Mouse (Mus musculus) midbrain, embryonic 12.5 days (tissue): ENCODE results near the gene Gm20547. TPM values are rescaled to one million over a fixed set of nuclear protein-coding genes. Genes with fewer than 3 reads are reported as not detected.
"Not testable (repeated sequence)": the region's sequence is repeated elsewhere in the genome, so short reads cannot be mapped to it uniquely, and the experiment has no call there.

ENCODE experiments used
- ATAC-seq: fragments of 200-750 bp; cut with Nextera tagmentation; 2 replicates; pipeline ENCODE4 v1.8.0; 2017; ENCODE audit warnings: low read depth, moderate TSS enrichment, moderate library complexity; ENCODE audit not compliant: low FRiP score
- H3K27ac ChIP-seq: fragments of 300-500 bp; sonication (generic); replicated peaks from 2 replicates; pipeline ENCODE4 v1.5.1; 2016; ENCODE audit warnings: mild to moderate bottlenecking
- H3K27me3 ChIP-seq: fragments of 300-500 bp; sonication (generic); 2 replicates; pipeline ENCODE4 v1.6.1; 2016; ENCODE audit warnings: mild to moderate bottlenecking
- H3K36me3 ChIP-seq: fragments of 300-500 bp; sonication (generic); 2 replicates; pipeline ENCODE4 v1.6.1; 2016
- H3K4me1 ChIP-seq: fragments of 300-500 bp; sonication (generic); 2 replicates; pipeline ENCODE4 v1.6.1; 2016
- H3K4me2 ChIP-seq: fragments of 300-500 bp; sonication (generic); replicated peaks from 2 replicates; pipeline ENCODE4 v1.6.1; 2016; ENCODE audit warnings: mild to moderate bottlenecking, moderate library complexity
- H3K4me3 ChIP-seq: fragments of 300-500 bp; sonication (generic); 2 replicates; pipeline ENCODE4 v1.5.1; 2016; ENCODE audit warnings: mild to moderate bottlenecking
- H3K9ac ChIP-seq: fragments of 300-500 bp; sonication (generic); replicated peaks from 2 replicates; pipeline ENCODE4 v1.6.1; 2016; ENCODE audit warnings: mild to moderate bottlenecking, moderate library complexity
- H3K9me3 ChIP-seq: fragments of 300-500 bp; sonication (generic); 2 replicates; pipeline ENCODE4 v1.6.1; 2016; ENCODE audit warnings: mild to moderate bottlenecking
- WGBS: fragments of 180-500 bp; shearing (Covaris S2); methylation state at CpG from one replicate; pipeline ENCODE4 v1.1.7; 2016; 5-methylcytosine and 5-hydroxymethylcytosine counted together
- polyA plus RNA-seq: library from polyadenylated mRNA; unstranded; fragments of >200 nt; fragmentation: Nextera tagmentation; extraction: Ambion mirVana; gene quantifications from 2 replicates; pipeline ENCODE4 v1.2.1, GENCODE M21; 2016

Gene Gm20547
- polyA plus RNA-seq, 1 experiment from 2014 or later = not detected

DNA sequence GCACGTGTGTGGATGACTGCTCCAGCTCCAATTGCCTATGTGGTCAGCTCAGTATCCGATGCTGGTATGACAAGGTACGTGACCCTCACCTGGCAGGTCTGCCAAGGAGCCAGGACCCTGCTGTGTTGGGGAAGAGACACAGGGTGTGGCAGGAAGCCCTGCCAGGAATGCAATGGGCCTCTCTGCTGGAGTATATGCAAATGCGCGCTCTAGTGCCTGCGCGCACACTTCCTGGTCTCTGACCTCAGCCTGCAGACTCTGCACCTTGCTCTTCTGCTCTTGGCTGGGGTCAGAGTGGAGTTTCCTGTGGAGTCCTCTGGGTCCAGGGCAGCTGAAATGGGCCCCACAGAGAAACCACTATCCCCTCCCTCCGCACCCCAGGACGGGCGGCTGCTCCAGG lies 29.1 kb upstream of the Gm20547 start:
- Histone ChIP-seq H3K4me1 (no peaks in the 10 kb centered on the region; the same call in 1 of the 2 replicates), H3K27ac (no peak overlapping the region), H3K4me2 (no peak overlapping the region), H3K27me3 (no peaks in the 10 kb centered on the region), H3K9ac (no peak overlapping the region), H3K9me3 (no peaks in the 10 kb centered on the region), H3K36me3 (peaks cover 82% of the 10 kb centered on the region), H3K4me3 (no peak overlapping the region)
- no peak for ATAC-seq
- 92% methylated on average over 10 of the region's 10 CpGs for WGBS

DNA sequence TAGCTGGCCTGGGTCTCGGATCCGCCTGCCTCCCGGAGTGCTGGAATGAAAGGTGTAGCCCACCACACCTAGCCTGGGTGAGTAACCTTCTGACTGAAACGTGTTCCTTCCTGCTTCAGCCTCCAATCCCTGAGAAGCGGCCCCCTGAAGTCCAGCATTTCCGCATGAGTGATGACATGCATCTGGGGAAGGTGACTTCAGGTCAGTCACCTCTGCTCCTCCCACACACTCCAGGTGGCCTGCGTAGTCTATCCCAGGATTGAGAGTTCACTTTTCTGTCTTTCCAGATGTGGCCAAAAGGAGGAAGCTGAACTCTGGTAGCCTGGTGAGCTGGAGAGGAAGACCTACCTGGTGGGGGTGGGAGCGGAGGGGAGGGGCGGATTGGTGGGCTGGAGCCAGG lies 21.1 kb upstream of the Gm20547 start:
- H3K27me3 ChIP-seq = no peaks in the 10 kb centered on the region
- H3K4me1 ChIP-seq = peaks cover 15% of the 10 kb centered on the region
- no peak for ATAC-seq
- H3K4me3 ChIP-seq = no peak overlapping the region
- peaks cover 64% of the 10 kb centered on the region for H3K36me3 ChIP-seq
- no peaks in the 10 kb centered on the region for H3K9me3 ChIP-seq
- no peak overlapping the region for H3K9ac ChIP-seq
- no peak overlapping the region for H3K4me2 ChIP-seq
- H3K27ac ChIP-seq = no peak overlapping the region
- WGBS = 94% methylated on average over 9 of the region's 9 CpGs

- H3K36me3 ChIP-seq = peaks cover 54% of the 10 kb centered on the region
- H3K4me2 ChIP-seq, H3K27me3 ChIP-seq, H3K9me3 ChIP-seq, ATAC-seq, H3K9ac ChIP-seq, H3K4me3 ChIP-seq, H3K27ac ChIP-seq: not testable (repeated sequence)
- H3K4me1 ChIP-seq = peaks cover 25% of the 10 kb centered on the region
- 96% methylated on average over 9 of the region's 10 CpGs for WGBS
Measured at GRCm38 (mm10) chr17:34901948-34902347, 20.1 kb upstream of the Gm20547 start.

GRCm38 (mm10) chr17:34900826-34901225 lies 19.0 kb upstream of the Gm20547 start:
- H3K9ac ChIP-seq, H3K27me3 ChIP-seq, H3K27ac ChIP-seq, H3K4me3 ChIP-seq, ATAC-seq, H3K9me3 ChIP-seq: not testable (repeated sequence)
- Histone ChIP-seq H3K4me1 (peaks cover 36% of the 10 kb centered on the region), H3K4me2 (0 out of 2 replicates have a peak overlapping the region, but pooled peaks have one; percentile 98), H3K36me3 (peaks cover 51% of the 10 kb centered on the region)

DNA sequence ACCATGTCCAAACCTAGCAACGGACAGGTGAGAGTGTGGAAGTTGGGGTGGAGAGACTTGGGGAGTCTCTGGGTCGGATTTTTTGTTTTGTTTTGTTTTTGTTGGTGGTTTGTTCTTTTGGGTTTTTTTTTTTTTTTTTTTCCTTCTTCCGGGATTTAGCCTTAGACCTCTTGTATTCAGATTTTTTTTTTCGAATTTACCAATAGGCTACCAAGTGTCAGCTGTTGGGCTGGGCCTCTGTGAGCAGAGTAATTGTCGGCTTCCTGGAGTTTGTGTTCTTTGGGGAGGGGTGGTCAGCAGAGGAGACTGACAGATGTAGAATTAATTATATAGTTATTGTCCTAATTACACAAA lies 18.0 kb upstream of the Gm20547 start:
- peak overlapping the region; percentile 98 for H3K4me2 ChIP-seq
- H3K9me3 ChIP-seq = no peaks in the 10 kb centered on the region
- H3K4me1 ChIP-seq = peaks cover 43% of the 10 kb centered on the region
- H3K9ac ChIP-seq = peak overlapping the region; percentile 99
- ATAC-seq = no peak
- H3K36me3 ChIP-seq = peaks cover 42% of the 10 kb centered on the region
- WGBS = 7% methylated on average over 5 of the region's 5 CpGs
- no peaks in the 10 kb centered on the region for H3K27me3 ChIP-seq
- peak overlapping the region; percentile 96 for H3K27ac ChIP-seq
- peak overlapping the region; percentile 100 for H3K4me3 ChIP-seq

DNA sequence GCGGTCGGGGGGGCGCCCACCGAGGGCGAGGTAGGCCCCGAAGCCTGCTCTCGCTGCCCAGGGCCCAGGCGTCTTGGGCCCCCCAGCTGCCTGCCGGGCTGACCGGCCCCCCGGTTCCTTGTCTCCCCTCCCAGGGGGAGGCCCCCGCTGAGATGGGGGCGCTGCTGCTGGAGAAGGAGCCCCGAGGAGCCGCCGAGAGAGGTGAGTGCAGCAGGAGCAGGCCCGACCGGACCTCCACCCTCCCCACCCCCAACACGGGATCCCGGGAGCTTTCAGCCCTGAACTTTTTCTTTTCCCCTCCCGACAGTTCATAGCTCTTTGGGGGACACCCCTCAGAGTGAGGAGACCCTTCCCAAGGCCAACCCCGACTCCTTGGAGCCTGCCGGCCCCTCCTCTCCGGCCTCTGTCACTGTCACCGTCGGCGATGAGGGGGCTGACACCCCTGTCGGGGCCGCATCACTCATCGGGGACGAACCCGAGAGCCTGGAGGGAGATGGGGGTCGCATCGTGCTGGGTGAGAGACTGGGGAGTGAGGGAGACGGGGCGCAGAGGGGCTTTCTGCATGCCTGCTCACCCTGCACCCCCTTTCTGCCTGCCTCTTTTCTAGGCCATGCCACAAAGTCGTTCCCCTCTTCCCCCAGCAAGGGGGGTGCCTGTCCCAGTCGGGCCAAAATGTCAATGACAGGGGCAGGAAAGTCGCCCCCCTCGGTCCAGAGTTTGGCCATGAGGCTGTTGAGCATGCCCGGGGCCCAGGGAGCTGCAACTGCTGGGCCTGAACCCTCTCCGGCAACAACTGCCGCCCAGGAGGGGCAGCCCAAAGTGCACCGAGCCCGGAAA lies 17.4 kb upstream of the Gm20547 start:
- peak overlapping the region; percentile 96 for H3K27ac ChIP-seq
- H3K9me3 ChIP-seq = no peaks in the 10 kb centered on the region
- H3K4me3 ChIP-seq = peak overlapping the region; percentile 100
- peak overlapping the region; percentile 99 for H3K9ac ChIP-seq
- peaks cover 43% of the 10 kb centered on the region for H3K4me1 ChIP-seq
- under 1% methylated on average over 43 of the region's 45 CpGs for WGBS
- H3K36me3 ChIP-seq = peaks cover 36% of the 10 kb centered on the region
- peak overlapping the region; percentile 98 for H3K4me2 ChIP-seq
- H3K27me3 ChIP-seq = no peaks in the 10 kb centered on the region
- ATAC-seq = peak; percentile 14

DNA sequence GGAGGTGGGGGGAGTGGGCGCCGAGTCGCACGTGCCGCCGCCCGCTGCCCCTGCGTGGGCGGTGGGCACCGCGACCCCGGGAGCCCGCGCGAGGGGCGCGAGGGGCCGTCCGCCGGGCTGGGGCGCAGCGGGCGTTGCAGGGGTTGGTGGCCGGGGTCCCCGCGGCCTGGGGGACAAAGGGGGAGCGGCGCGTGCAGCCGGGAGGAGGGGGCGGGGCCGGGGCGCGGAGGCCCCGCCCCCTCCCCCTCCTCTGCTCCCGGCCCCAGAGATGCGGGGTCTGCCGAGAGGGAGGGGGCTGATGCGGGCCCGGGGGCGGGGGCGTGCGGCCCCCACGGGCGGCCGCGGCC lies 16.8 kb upstream of the Gm20547 start:
- peaks cover 30% of the 10 kb centered on the region for H3K36me3 ChIP-seq
- 0 out of 2 replicates have a peak, but pooled peaks have one; percentile 6 for ATAC-seq
- H3K4me3 ChIP-seq = peak overlapping the region; percentile 100
- no peaks in the 10 kb centered on the region for H3K9me3 ChIP-seq
- peak overlapping the region; percentile 96 for H3K27ac ChIP-seq
- H3K4me2 ChIP-seq = peak overlapping the region; percentile 98
- H3K9ac ChIP-seq = peak overlapping the region; percentile 99
- H3K4me1 ChIP-seq = peaks cover 46% of the 10 kb centered on the region
- 0% methylated on average over 30 of the region's 47 CpGs for WGBS
- H3K27me3 ChIP-seq = no peaks in the 10 kb centered on the region

- Histone ChIP-seq H3K27ac (peak within 1 kb of the TSS; percentile 96), H3K36me3 (peaks cover 26% of the 10 kb centered on the region), H3K9me3 (no peaks in the 10 kb centered on the region), H3K4me1 (peaks cover 50% of the 10 kb centered on the region), H3K4me3 (peak within 1 kb of the TSS; percentile 100), H3K9ac (peak within 1 kb of the TSS; percentile 99), H3K27me3 (no peaks in the 10 kb centered on the region), H3K4me2 (peak within 1 kb of the TSS; percentile 98)
- peak; percentile 27; the same call in 1 of the 2 replicates for ATAC-seq
- 2% methylated on average over 20 of the region's 44 CpGs for WGBS
Measured at GRCm38 (mm10) chr17:34898160-34898586, 16.3 kb upstream of the Gm20547 start, which contains the start of the genes C2 and Ehmt2. C2 (minus strand) TSS chr17:34898265. Ehmt2 (plus strand) TSS chr17:34898469.

DNA sequence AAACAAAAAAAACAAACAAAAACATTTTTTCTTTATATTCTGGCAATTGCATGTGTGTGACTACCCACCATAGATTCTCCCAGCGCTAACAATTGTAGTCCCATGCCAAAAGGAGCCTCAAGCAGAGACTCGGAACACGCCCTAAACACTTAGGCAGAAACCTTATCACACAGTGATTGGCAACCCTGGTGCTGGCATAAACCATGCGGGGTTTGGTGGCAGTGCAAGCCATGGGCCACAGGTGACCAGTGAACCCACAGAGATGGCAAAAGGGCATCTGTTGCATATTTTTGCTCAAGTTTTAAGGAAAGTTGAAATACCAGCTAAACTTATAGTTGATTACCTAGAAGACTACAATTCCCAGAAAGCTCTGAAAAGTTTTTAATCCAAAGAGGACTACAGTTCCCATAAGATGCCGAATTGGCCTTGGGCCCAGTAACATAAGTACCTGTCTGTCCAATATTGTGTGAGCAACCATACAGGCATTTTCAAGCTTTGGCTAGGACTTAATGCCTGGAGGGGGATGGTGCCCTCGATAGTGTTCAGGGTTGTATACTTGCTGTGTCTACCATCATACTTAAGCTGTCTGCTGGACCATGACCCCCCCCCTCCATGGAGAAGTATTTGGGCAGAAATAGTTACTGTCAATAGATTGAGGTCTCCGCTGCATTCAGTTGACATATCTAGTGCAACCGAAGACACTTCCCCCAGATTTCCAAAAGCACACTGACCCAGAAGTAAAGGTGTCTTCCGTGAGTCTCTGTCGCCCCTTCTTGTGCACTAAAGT lies 15.7 kb upstream of the Gm20547 start:
- H3K27me3 ChIP-seq = no peaks in the 10 kb centered on the region
- H3K4me1 ChIP-seq = peaks cover 50% of the 10 kb centered on the region
- peak overlapping the region; percentile 100 for H3K4me3 ChIP-seq
- peak overlapping the region; percentile 96 for H3K27ac ChIP-seq
- peak overlapping the region; percentile 99 for H3K9ac ChIP-seq
- no peak for ATAC-seq
- no peaks in the 10 kb centered on the region for H3K9me3 ChIP-seq
- WGBS = 22% methylated on average over 10 of the region's 10 CpGs
- H3K4me2 ChIP-seq = peak overlapping the region; percentile 98
- peaks cover 20% of the 10 kb centered on the region for H3K36me3 ChIP-seq

DNA sequence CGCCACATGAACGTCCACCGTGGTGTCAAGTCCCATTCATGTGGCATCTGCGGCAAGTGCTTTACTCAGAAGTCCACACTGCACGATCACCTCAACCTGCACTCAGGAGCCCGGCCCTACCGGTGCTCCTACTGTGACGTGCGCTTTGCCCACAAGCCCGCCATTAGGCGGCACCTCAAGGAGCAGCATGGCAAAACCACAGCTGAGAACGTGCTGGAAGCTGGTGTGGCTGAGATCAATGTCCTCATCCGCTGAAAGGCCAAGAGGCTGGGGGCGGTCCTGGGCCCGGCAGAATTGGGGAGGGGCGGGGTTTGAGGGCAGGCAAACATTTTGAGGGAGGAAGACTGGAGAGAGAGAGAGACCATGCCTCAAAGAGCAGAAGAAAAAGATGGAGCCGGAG lies 14.5 kb upstream of the Gm20547 start:
- Histone ChIP-seq H3K27ac (peak overlapping the region; percentile 43; the same call in 1 of the 2 replicates), H3K4me1 (peaks cover 50% of the 10 kb centered on the region), H3K27me3 (no peaks in the 10 kb centered on the region), H3K9ac (no peak overlapping the region), H3K9me3 (no peaks in the 10 kb centered on the region), H3K36me3 (peaks cover 13% of the 10 kb centered on the region), H3K4me3 (peak overlapping the region; percentile 92), H3K4me2 (peak overlapping the region; percentile 98)
- WGBS = 85% methylated on average over 17 of the region's 17 CpGs
- ATAC-seq = no peak

DNA sequence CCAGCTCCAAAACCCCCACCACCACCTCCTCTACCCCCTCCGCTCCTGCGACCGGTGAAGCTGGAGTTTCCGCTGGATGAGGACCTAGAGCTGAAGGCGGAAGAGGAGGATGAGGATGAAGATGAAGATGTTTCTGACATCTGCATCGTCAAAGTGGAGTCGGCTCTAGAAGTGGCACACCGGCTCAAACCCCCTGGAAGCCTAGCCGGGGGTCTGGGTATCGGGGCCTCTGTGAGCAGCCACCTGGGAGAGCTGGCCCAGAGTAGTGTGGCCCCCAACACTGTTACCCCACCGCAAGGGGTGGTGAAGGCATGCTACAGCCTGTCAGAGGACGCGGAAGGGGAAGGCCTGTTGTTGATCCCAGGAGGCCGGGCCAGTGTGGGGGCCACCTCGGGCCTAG lies 13.9 kb upstream of the Gm20547 start:
- Histone ChIP-seq H3K9ac (peak overlapping the region; percentile 97), H3K27ac (peak overlapping the region; percentile 90), H3K4me1 (peaks cover 49% of the 10 kb centered on the region), H3K4me3 (peak overlapping the region; percentile 92), H3K27me3 (no peaks in the 10 kb centered on the region), H3K36me3 (peaks cover 9% of the 10 kb centered on the region), H3K4me2 (peak overlapping the region; percentile 98), H3K9me3 (no peaks in the 10 kb centered on the region)
- ATAC-seq = no peak
- 90% methylated on average over 15 of the region's 15 CpGs for WGBS
